15 mouse cellular contexts compared by ENCODE assay signal in genomic region chr9:22213785-22214194, GRCm38 (mm10). TPM values are rescaled to one million over a fixed set of nuclear protein-coding genes. Genes with fewer than 3 reads are reported as not detected.
DNase-seq lines count a peak whose midpoint lies in the region; ATAC-seq and TF ChIP-seq lines count a peak whose summit lies in the region.
"Had no signal": no experiment of that assay in that cellular context is flagged by ENCODE, and none has a peak within 500 bp of the region (broad histone marks: within the 10 kb centered on the region; RNA-seq: fewer than 3 reads in every experiment).

No protein-coding gene starts in this region.

- no peaks in the 10 kb centered on the region for H3K36me3 ChIP-seq in heart, embryonic 11.5 days (ENCODE audit: control insufficient read depth, insufficient read depth, low read length)
- no peaks in the 10 kb centered on the region for H3K36me3 ChIP-seq in lung, embryonic 14.5 days (ENCODE audit: insufficient read depth)
- H3K36me3 ChIP-seq in stomach, postnatal 0 days (ENCODE audit: control insufficient read depth, insufficient read depth, low read length) = no peaks in the 10 kb centered on the region
- H3K36me3 ChIP-seq: heart, embryonic 13.5 days; midbrain, embryonic 13.5 days had no signal

- peak; percentile 64 for TF ChIP-seq EP300 in stomach, postnatal 0 days (optimal IDR thresholded peaks at IDR 0.05)

- DNase-seq in heart, adult 11 months = peak; percentile 94
- peak; percentile 78 for DNase-seq in testis, postnatal 14 days (ENCODE audit: low spot score)
- no peak for DNase-seq in testis, postnatal 10 days (ENCODE audit: low spot score)
- peak; percentile 60 for DNase-seq in lung, embryonic 14.5 days
- DNase-seq in stomach, postnatal 0 days (ENCODE audit: low spot score) = peak; percentile 91
- DNase-seq: cerebellum, postnatal 14 days had no signal

- no peak overlapping the region for H3K4me2 ChIP-seq in heart, embryonic 11.5 days
- peak overlapping the region; percentile 39 for H3K4me2 ChIP-seq in lung, embryonic 14.5 days
- H3K4me2 ChIP-seq in stomach, postnatal 0 days (replicated peaks; ENCODE audit: low read depth) = peak overlapping the region; percentile 26; the same call in 1 of the 2 replicates
- H3K4me2 ChIP-seq: heart, embryonic 13.5 days; liver, embryonic 11.5 days; midbrain, embryonic 13.5 days had no signal

- H3K4me1 ChIP-seq in heart, embryonic 11.5 days (ENCODE audit: control insufficient read depth, insufficient read depth, low read length) = no peaks in the 10 kb centered on the region
- H3K4me1 ChIP-seq in lung, embryonic 14.5 days (ENCODE audit: insufficient read depth) = no peaks in the 10 kb centered on the region
- H3K4me1 ChIP-seq in stomach, postnatal 0 days (replicated peaks; ENCODE audit: control insufficient read depth, insufficient read depth) = no peaks in the 10 kb centered on the region
- H3K4me1 ChIP-seq: midbrain, embryonic 13.5 days had no signal

- H3K4me3 ChIP-seq in heart, embryonic 11.5 days (ENCODE audit: low read depth, low read length) = no peak overlapping the region
- no peak overlapping the region for H3K4me3 ChIP-seq in lung, embryonic 14.5 days (ENCODE audit: low read depth, low read length)
- peak overlapping the region; percentile 15; the same call in 1 of the 2 replicates for H3K4me3 ChIP-seq in stomach, postnatal 0 days (ENCODE audit: low read depth, low read length)
- H3K4me3 ChIP-seq: heart, embryonic 13.5 days; left cerebral cortex, adult 2 months; midbrain, embryonic 13.5 days had no signal

- TF ChIP-seq CTCF in lung, embryonic 14.5 days (IDR thresholded peaks at IDR 0.05; ENCODE audit: low read depth) = no peak
- TF ChIP-seq CTCF in stomach, postnatal 0 days (IDR thresholded peaks at IDR 0.05; ENCODE audit: low read depth) = no peak

- 52% methylated on average over 2 of the region's 2 CpGs for WGBS in heart, embryonic 11.5 days (ENCODE audit: insufficient replicate concordance)
- 43% methylated on average over 2 of the region's 2 CpGs for WGBS in lung, embryonic 14.5 days
- WGBS in stomach, postnatal 0 days = 44% methylated on average over 2 of the region's 2 CpGs

- no peaks in the 10 kb centered on the region for H3K9me3 ChIP-seq in heart, embryonic 11.5 days (replicated peaks; ENCODE audit: control insufficient read depth, low read length)
- no peaks in the 10 kb centered on the region for H3K9me3 ChIP-seq in lung, embryonic 14.5 days (ENCODE audit: low read depth, low read length)
- no peaks in the 10 kb centered on the region for H3K9me3 ChIP-seq in stomach, postnatal 0 days (ENCODE audit: control insufficient read depth, low read length)
- H3K9me3 ChIP-seq: heart, embryonic 13.5 days; midbrain, embryonic 13.5 days had no signal

- H3K27ac ChIP-seq in heart, embryonic 11.5 days (ENCODE audit: low read depth, low read length) = no peak overlapping the region
- H3K27ac ChIP-seq in lung, embryonic 14.5 days (ENCODE audit: low read depth) = peak overlapping the region; percentile 72
- H3K27ac ChIP-seq in stomach, postnatal 0 days (replicated peaks) = peak overlapping the region; percentile 88
- H3K27ac ChIP-seq: heart, embryonic 13.5 days; left cerebral cortex, adult 2 months; midbrain, embryonic 13.5 days had no signal

- no peaks in the 10 kb centered on the region for H3K27me3 ChIP-seq in heart, embryonic 11.5 days (ENCODE audit: control insufficient read depth, insufficient read depth, low read length)
- no peaks in the 10 kb centered on the region for H3K27me3 ChIP-seq in lung, embryonic 14.5 days (ENCODE audit: insufficient read depth, low read length)
- H3K27me3 ChIP-seq in stomach, postnatal 0 days (ENCODE audit: control insufficient read depth, insufficient read depth, low read length) = no peaks in the 10 kb centered on the region
- H3K27me3 ChIP-seq: heart, embryonic 13.5 days; midbrain, embryonic 13.5 days had no signal

- H3K9ac ChIP-seq in heart, embryonic 11.5 days (ENCODE audit: low read depth, low read length) = no peak overlapping the region
- no peak overlapping the region for H3K9ac ChIP-seq in lung, embryonic 14.5 days
- peak overlapping the region; percentile 38 for H3K9ac ChIP-seq in stomach, postnatal 0 days (ENCODE audit: low read length)
- H3K9ac ChIP-seq: heart, embryonic 13.5 days; midbrain, embryonic 13.5 days had no signal

- ATAC-seq in heart, embryonic 11.5 days (replicated peaks; ENCODE audit: insufficient number of reproducible peaks, low FRiP score, low TSS enrichment) = no peak
- ATAC-seq in lung, embryonic 14.5 days (ENCODE audit: insufficient read depth) = peak; percentile 85
- peak; percentile 91 for ATAC-seq in stomach, postnatal 0 days (ENCODE audit: low FRiP score, low TSS enrichment)
- no peak for ATAC-seq in megakaryocyte, adult 5-6 weeks (ENCODE audit: poor library complexity, severe bottlenecking)
- ATAC-seq in erythroid progenitor cell, adult 5-6 weeks (replicated peaks; ENCODE audit: low FRiP score, poor library complexity, severe bottlenecking) = no peak
- ATAC-seq: midbrain, embryonic 13.5 days had no signal

RNA-seq across cellular contexts. Expression of gene Zfp809, which starts 11.7 kb away (rescaled TPM):
- 19.0 and 20.0 TPM in 2 replicates for polyA plus RNA-seq in heart, embryonic 11.5 days (2014; fragmentation: Nextera tagmentation; extraction: Ambion mirVana)
- polyA plus RNA-seq in lung, embryonic 14.5 days (2014; fragmentation: Nextera tagmentation; extraction: Ambion mirVana) = 23.7 and 27.5 TPM in 2 replicates
- 12.2 and 12.9 TPM in 2 replicates for polyA plus RNA-seq in stomach, postnatal 0 days (2015; fragmentation: Nextera tagmentation; extraction: Ambion mirVana)
- total RNA-seq in megakaryocyte, adult 5-6 weeks (2015) = 39.2 and 40.2 TPM in 2 replicates
- total RNA-seq in megakaryocyte, adult 5-6 weeks (2017) = 33.4 and 34.6 TPM in 2 replicates
- 12.3 and 15.5 TPM in 2 replicates for total RNA-seq in erythroid progenitor cell, adult 5-6 weeks (2015; ENCODE audit: low replicate concordance)
- total RNA-seq in erythroid progenitor cell, adult 5-6 weeks (2017; ENCODE audit: low replicate concordance) = 14.1 and 20.1 TPM in 2 replicates

RNA-seq across cellular contexts. Expression of gene Zfp872, which starts 25.9 kb away (rescaled TPM):
- polyA plus RNA-seq in heart, embryonic 11.5 days (2014; fragmentation: Nextera tagmentation; extraction: Ambion mirVana) = 0.04 and 0.10 TPM in 2 replicates
- polyA plus RNA-seq in lung, embryonic 14.5 days (2014; fragmentation: Nextera tagmentation; extraction: Ambion mirVana) = 0.53 and 0.68 TPM in 2 replicates
- 0.47 and 0.61 TPM in 2 replicates for polyA plus RNA-seq in stomach, postnatal 0 days (2015; fragmentation: Nextera tagmentation; extraction: Ambion mirVana)
- not detected in 2 replicates for total RNA-seq in megakaryocyte, adult 5-6 weeks (2015)
- total RNA-seq in megakaryocyte, adult 5-6 weeks (2017) = not detected in 2 replicates
- total RNA-seq in erythroid progenitor cell, adult 5-6 weeks (2015; ENCODE audit: low replicate concordance) = not detected in 2 replicates
- not detected in 2 replicates for total RNA-seq in erythroid progenitor cell, adult 5-6 weeks (2017; ENCODE audit: low replicate concordance)
- total RNA-seq: left cerebral cortex, adult 2 months had no signal
- polyA plus RNA-seq: C2C12; small intestine, adult 2 months had no signal

RNA-seq across cellular contexts. Expression of gene Zfp599, which starts 45.9 kb away (rescaled TPM):
- 3.1 and 5.6 TPM in 2 replicates for polyA plus RNA-seq in heart, embryonic 11.5 days (2014; fragmentation: Nextera tagmentation; extraction: Ambion mirVana)
- polyA plus RNA-seq in lung, embryonic 14.5 days (2014; fragmentation: Nextera tagmentation; extraction: Ambion mirVana) = 6.6 and 6.8 TPM in 2 replicates
- 1.2 and 1.4 TPM in 2 replicates for polyA plus RNA-seq in stomach, postnatal 0 days (2015; fragmentation: Nextera tagmentation; extraction: Ambion mirVana)
- total RNA-seq in megakaryocyte, adult 5-6 weeks (2015) = 0.33 and 0.80 TPM in 2 replicates
- total RNA-seq in megakaryocyte, adult 5-6 weeks (2017) = 0.85 and 1.8 TPM in 2 replicates
- 0.36 TPM in 1 of 2 replicates, not detected in the other for total RNA-seq in erythroid progenitor cell, adult 5-6 weeks (2015; ENCODE audit: low replicate concordance)
- total RNA-seq in erythroid progenitor cell, adult 5-6 weeks (2017; ENCODE audit: low replicate concordance) = 0.77 and 1.1 TPM in 2 replicates

RNA-seq across cellular contexts. Expression of gene Pigyl, which starts 57.1 kb away (rescaled TPM):
- polyA plus RNA-seq in heart, embryonic 11.5 days (2014; fragmentation: Nextera tagmentation; extraction: Ambion mirVana) = 47.0 and 47.8 TPM in 2 replicates
- polyA plus RNA-seq in lung, embryonic 14.5 days (2014; fragmentation: Nextera tagmentation; extraction: Ambion mirVana) = 70.8 and 73.8 TPM in 2 replicates
- polyA plus RNA-seq in stomach, postnatal 0 days (2015; fragmentation: Nextera tagmentation; extraction: Ambion mirVana) = 99.2 and 106 TPM in 2 replicates
- 19.7 and 22.1 TPM in 2 replicates for total RNA-seq in megakaryocyte, adult 5-6 weeks (2015)
- 22.8 and 24.8 TPM in 2 replicates for total RNA-seq in megakaryocyte, adult 5-6 weeks (2017)
- 2.9 and 29.9 TPM in 2 replicates for total RNA-seq in erythroid progenitor cell, adult 5-6 weeks (2015; ENCODE audit: low replicate concordance)
- 6.8 and 29.6 TPM in 2 replicates for total RNA-seq in erythroid progenitor cell, adult 5-6 weeks (2017; ENCODE audit: low replicate concordance)

Comparison
In these comparisons a context has a peak if more than half of its experiments do, and no peak if none do; other contexts are left out.
1. ATAC-seq: peak in lung, embryonic 14.5 days (single experiment) and stomach, postnatal 0 days (single experiment); none in heart, embryonic 11.5 days (single experiment), megakaryocyte, adult 5-6 weeks (single experiment) and erythroid progenitor cell, adult 5-6 weeks (single experiment).